In the genomic region with DNA sequence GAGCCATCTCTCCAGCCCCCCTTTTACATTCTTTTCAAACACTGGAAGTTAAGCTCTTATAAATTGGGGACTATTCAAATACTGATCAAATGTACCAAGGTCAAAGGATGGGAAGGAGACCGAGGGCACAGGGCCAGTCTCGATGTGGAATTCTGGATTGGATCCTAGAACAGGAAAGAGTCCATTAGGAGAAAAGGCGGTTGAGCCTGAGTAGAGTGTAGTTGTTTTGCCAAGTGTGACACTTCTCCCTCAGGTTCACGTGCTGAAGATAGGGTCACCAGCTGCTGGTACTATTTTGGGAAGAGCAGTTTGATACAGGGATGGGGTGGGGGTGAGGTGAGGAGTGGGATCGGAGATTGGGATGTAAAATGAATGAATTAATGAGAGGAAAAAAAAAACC, we compare ENCODE assay signal across 31 mouse cellular contexts. TPM values are rescaled to one million over a fixed set of nuclear protein-coding genes. Genes with fewer than 3 reads are reported as not detected.
DNase-seq lines count a peak whose midpoint lies in the region; ATAC-seq and TF ChIP-seq lines count a peak whose summit lies in the region.
"Had no signal": no experiment of that assay in that cellular context is flagged by ENCODE, and none has a peak within 500 bp of the region (broad histone marks: within the 10 kb centered on the region; RNA-seq: fewer than 3 reads in every experiment).

No protein-coding gene starts in this region.

- DNase-seq in cerebellum, postnatal 14 days: peak; percentile 10 to 13
- no peak for DNase-seq in cerebellum, postnatal 25 days
- peak; percentile 33 for DNase-seq in kidney, adult 2 months
- DNase-seq in kidney, adult 18-20 months: no peak
- peak; percentile 27 to 39 for DNase-seq in heart, adult 9 months (ENCODE audit: low spot score in 2 of 2)
- DNase-seq in heart, postnatal 10 days: peak; percentile 64 to 65
- DNase-seq in natural killer cell, adult 2 months (ENCODE audit: low spot score in 2 of 2): no peak
- DNase-seq: adrenal gland, adult 8-10 months; cerebellum, adult 8-10 months; forebrain, postnatal 0 days; gastrocnemius, postnatal 36 days; kidney, postnatal 4 days; lung, embryonic 14.5 days; lung, postnatal 36 days; right cerebral cortex, adult 18-20 months; right cerebral cortex, postnatal 4 days; thymus, adult 18-20 months; thymus, postnatal 36 days had no signal

- intact Hi-C loops in heart, postnatal 10 days (cut with DNase I): no loop called here

- no peak for TF ChIP-seq CTCF in kidney, adult 2 months (conservative IDR thresholded peaks at IDR 0.05; ENCODE audit: insufficient read depth, insufficient read length, low read depth, low read length)

- no peaks in the 10 kb centered on the region for H3K36me3 ChIP-seq in kidney, adult 2 months (ENCODE audit: control insufficient read depth, insufficient read depth, low read length)
- H3K36me3 ChIP-seq: hindbrain, embryonic 10.5 days; intestine, embryonic 15.5 days had no signal

- ATAC-seq in megakaryocyte-erythroid progenitor cell, adult 5-6 weeks (replicated peaks; ENCODE audit: low FRiP score, low TSS enrichment, poor library complexity, severe bottlenecking): no peak
- ATAC-seq: forebrain, postnatal 0 days; hindbrain, embryonic 16.5 days; intestine, embryonic 15.5 days; midbrain, embryonic 16.5 days; Patski had no signal

- no peak for TF ChIP-seq POLR2A in kidney, adult 2 months (IDR thresholded peaks at IDR 0.05; ENCODE audit: low read depth, low read length)

- H3K4me1 ChIP-seq in kidney, adult 2 months (ENCODE audit: control insufficient read depth, insufficient read depth, low read length): no peaks in the 10 kb centered on the region
- H3K4me1 ChIP-seq: hindbrain, embryonic 10.5 days; intestine, embryonic 15.5 days; limb, embryonic 13.5 days had no signal

- WGBS in kidney, adult 2 months: 50% methylated on average over 5 of the region's 5 CpGs

- H3K4me3 ChIP-seq in kidney, adult 2 months (ENCODE audit: insufficient read depth, low read depth, low read length): no peak overlapping the region
- H3K4me3 ChIP-seq: forebrain, embryonic 10.5 days; hindbrain, embryonic 10.5 days; intestine, embryonic 15.5 days; kidney, embryonic 15.5 days; limb, embryonic 13.5 days; megakaryocyte, embryonic 14.5 days; myocyte had no signal

- no peak overlapping the region for H3K27ac ChIP-seq in kidney, adult 2 months (ENCODE audit: insufficient read depth, low read depth, low read length)
- H3K27ac ChIP-seq: forebrain, embryonic 10.5 days; hindbrain, embryonic 10.5 days; intestine, embryonic 15.5 days; kidney, embryonic 15.5 days; limb, embryonic 13.5 days; liver, embryonic 14.5 days had no signal

- H3K27me3 ChIP-seq in kidney, adult 2 months (replicated peaks; ENCODE audit: control insufficient read depth, insufficient read depth, low read length): no peaks in the 10 kb centered on the region
- H3K27me3 ChIP-seq: CH12.LX; intestine, embryonic 15.5 days; kidney, embryonic 15.5 days; limb, embryonic 13.5 days; megakaryocyte, embryonic 14.5 days; Patski had no signal

RNA-seq across cellular contexts. Expression of a gene that starts 7.5 kb away (rescaled TPM):
- 3.8 TPM in 2 replicates for polyA plus RNA-seq in kidney, adult 2 months (2012; rRNA removed)
- total RNA-seq in heart, postnatal 10 days (2021): 10 to 100 TPM; 27.6 to 28.3 TPM
- 38.8 and 42.9 TPM in 2 replicates for total RNA-seq in megakaryocyte-erythroid progenitor cell, adult 5-6 weeks (2014; fragmentation: Nextera tagmentation)
- total RNA-seq in megakaryocyte-erythroid progenitor cell, adult 5-6 weeks (2017): 21.0 and 22.4 TPM in 2 replicates

RNA-seq across cellular contexts. Expression of a gene that starts 57.8 kb away (rescaled TPM):
- polyA plus RNA-seq in kidney, adult 2 months (2012; rRNA removed): 14.4 and 17.3 TPM in 2 replicates
- total RNA-seq in heart, postnatal 10 days (2021): 10 to 100 TPM; 66.2 to 75.7 TPM
- total RNA-seq in megakaryocyte-erythroid progenitor cell, adult 5-6 weeks (2014; fragmentation: Nextera tagmentation): 204 and 218 TPM in 2 replicates
- 244 and 279 TPM in 2 replicates for total RNA-seq in megakaryocyte-erythroid progenitor cell, adult 5-6 weeks (2017)

Comparison
In these comparisons a context has a peak if more than half of its experiments do, and no peak if none do; other contexts are left out.
1. DNase-seq: peak in cerebellum, postnatal 14 days (2 of 2), kidney, adult 2 months (single experiment), heart, adult 9 months (2 of 2) and heart, postnatal 10 days (2 of 2); none in cerebellum, postnatal 25 days (0 of 2), kidney, adult 18-20 months (single experiment) and natural killer cell, adult 2 months (0 of 2).